Mouse (Mus musculus) hindbrain, embryonic 14.5 days (tissue): ENCODE measurements around the gene Rrp15. TPM values are rescaled to one million over a fixed set of nuclear protein-coding genes. Genes with fewer than 3 reads are reported as not detected.
"Not testable (repeated sequence)": the region's sequence is repeated elsewhere in the genome, so short reads cannot be mapped to it uniquely, and the experiment has no call there.

ENCODE experiments used
- ATAC-seq: fragments of 200-750 bp; cut with Nextera tagmentation; 2 replicates; pipeline ENCODE4 v1.8.0; 2017; ENCODE audit warnings: moderate number of reproducible peaks, mild to moderate bottlenecking, moderate TSS enrichment, moderate library complexity; ENCODE audit not compliant: low FRiP score
- DNase-seq: peaks from one replicate; pipeline ENCODE4 v3.0.0-alpha.2; 2015; ENCODE audit warnings: low spot score
- H3K27ac ChIP-seq: fragments of 300-500 bp; sonication (generic); 2 replicates; pipeline ENCODE4 v1.5.1; 2014; ENCODE audit warnings: mild to moderate bottlenecking, moderate library complexity
- H3K27me3 ChIP-seq: fragments of 300-500 bp; sonication (generic); 2 replicates; pipeline ENCODE4 v1.6.1; 2014; ENCODE audit warnings: mild to moderate bottlenecking, low read length, mixed read lengths; ENCODE audit not compliant: control insufficient read depth, insufficient read depth
- H3K36me3 ChIP-seq: fragments of 300-500 bp; sonication (generic); replicated peaks from 2 replicates; pipeline ENCODE4 v1.6.1; 2014; ENCODE audit not compliant: control insufficient read depth, insufficient read depth
- H3K4me1 ChIP-seq: fragments of 300-500 bp; sonication (generic); replicated peaks from 2 replicates; pipeline ENCODE4 v1.6.1; 2014; ENCODE audit warnings: antibody characterized with exemption, low read length, mixed read lengths; ENCODE audit not compliant: control insufficient read depth, insufficient read depth
- H3K4me2 ChIP-seq: fragments of 300-500 bp; sonication (generic); replicated peaks from 2 replicates; pipeline ENCODE4 v1.6.1; 2014; ENCODE audit warnings: mild to moderate bottlenecking, moderate library complexity
- H3K4me3 ChIP-seq: fragments of 300-500 bp; sonication (generic); replicated peaks from 2 replicates; pipeline ENCODE4 v1.5.1; 2014; ENCODE audit warnings: mild to moderate bottlenecking, low read length
- H3K9ac ChIP-seq: fragments of 300-500 bp; sonication (generic); 2 replicates; pipeline ENCODE4 v1.6.1; 2014
- H3K9me3 ChIP-seq: fragments of 300-500 bp; sonication (generic); 2 replicates; pipeline ENCODE4 v1.6.1; 2016; ENCODE audit warnings: low read length; ENCODE audit not compliant: control insufficient read depth
- WGBS: fragments of 180-500 bp; shearing (Covaris S2); extraction: QIAGEN DNeasy Blood & Tissue Kit; methylation state at CpG from one replicate; pipeline ENCODE4 v1.1.7; 2014; 5-methylcytosine and 5-hydroxymethylcytosine counted together
- polyA plus RNA-seq: library from polyadenylated mRNA; unstranded; fragments of >200 nt; fragmentation: Nextera tagmentation; extraction: Ambion mirVana; gene quantifications from 2 replicates; pipeline ENCODE4 v1.2.1, GENCODE M21; 2014

The Rrp15 gene
- polyA plus RNA-seq, 1 experiment from 2014 or later = 27.9 TPM

- H3K4me3 ChIP-seq, H3K27ac ChIP-seq, ATAC-seq, H3K4me1 ChIP-seq, H3K9ac ChIP-seq, H3K27me3 ChIP-seq, H3K4me2 ChIP-seq, H3K9me3 ChIP-seq, DNase-seq, H3K36me3 ChIP-seq: not testable (repeated sequence)
- 69% methylated on average over 6 of the region's 6 CpGs for WGBS
Observed at GRCm38 (mm10) chr1:186763451-186763850, 14.3 kb upstream of the Rrp15 start.

GRCm38 (mm10) chr1:186749675-186750283, 621 bp upstream of the Rrp15 start:
- WGBS = 41% methylated on average over 10 of the region's 10 CpGs
- peak overlapping the region; percentile 60 for H3K4me3 ChIP-seq
- H3K9me3 ChIP-seq = no peaks in the 10 kb centered on the region
- peak overlapping the region; percentile 69 for H3K27ac ChIP-seq
- peak overlapping the region; percentile 77 for H3K4me2 ChIP-seq
- H3K36me3 ChIP-seq = no peaks in the 10 kb centered on the region
- no peaks in the 10 kb centered on the region for H3K27me3 ChIP-seq
- H3K4me1 ChIP-seq = peaks cover 16% of the 10 kb centered on the region
- ATAC-seq (peak; percentile 52), DNase-seq (peak; percentile 28)
- peak overlapping the region; percentile 69 for H3K9ac ChIP-seq

GRCm38 (mm10) chr1:186739828-186740227, 9.3 kb downstream of the Rrp15 start:
- H3K36me3 ChIP-seq = peaks cover 34% of the 10 kb centered on the region
- no peak overlapping the region for H3K27ac ChIP-seq
- no peak overlapping the region for H3K4me2 ChIP-seq
- DNase-seq = no peak
- 84% methylated on average over 7 of the region's 7 CpGs for WGBS
- no peaks in the 10 kb centered on the region for H3K27me3 ChIP-seq
- H3K4me3 ChIP-seq = no peak overlapping the region
- H3K4me1 ChIP-seq = no peaks in the 10 kb centered on the region
- H3K9ac ChIP-seq = no peak overlapping the region
- no peak for ATAC-seq
- H3K9me3 ChIP-seq = no peaks in the 10 kb centered on the region

- Histone ChIP-seq H3K9me3 (no peaks in the 10 kb centered on the region), H3K27ac (no peak overlapping the region), H3K9ac (no peak overlapping the region), H3K4me1 (no peaks in the 10 kb centered on the region), H3K27me3 (no peaks in the 10 kb centered on the region), H3K4me3 (no peak overlapping the region), H3K36me3 (peaks cover 34% of the 10 kb centered on the region), H3K4me2 (no peak overlapping the region)
- no peak for ATAC-seq
- DNase-seq = no peak
- WGBS = 97% methylated on average over 5 of the region's 5 CpGs
Observed at GRCm38 (mm10) chr1:186735537-186735936, 13.6 kb downstream of the Rrp15 start.

GRCm38 (mm10) chr1:186733052-186733451, 16.1 kb downstream of the Rrp15 start:
- H3K4me2 ChIP-seq = no peak overlapping the region
- WGBS = 96% methylated on average over 8 of the region's 8 CpGs
- H3K27ac ChIP-seq = no peak overlapping the region
- ATAC-seq (no peak), DNase-seq (no peak)
- peaks cover 30% of the 10 kb centered on the region for H3K36me3 ChIP-seq
- no peaks in the 10 kb centered on the region for H3K4me1 ChIP-seq
- no peaks in the 10 kb centered on the region for H3K27me3 ChIP-seq
- H3K4me3 ChIP-seq = no peak overlapping the region
- no peaks in the 10 kb centered on the region for H3K9me3 ChIP-seq
- no peak overlapping the region for H3K9ac ChIP-seq

GRCm38 (mm10) chr1:186728778-186729177, 20.4 kb downstream of the Rrp15 start:
- Histone ChIP-seq H3K27me3 (no peaks in the 10 kb centered on the region), H3K4me2 (no peak overlapping the region), H3K9me3 (no peaks in the 10 kb centered on the region), H3K4me3 (no peak overlapping the region), H3K4me1 (no peaks in the 10 kb centered on the region), H3K36me3 (no peaks in the 10 kb centered on the region), H3K27ac (no peak overlapping the region), H3K9ac (no peak overlapping the region)
- 81% methylated on average over 4 of the region's 4 CpGs for WGBS
- ATAC-seq (no peak), DNase-seq (no peak)

GRCm38 (mm10) chr1:186726117-186726516, 23.0 kb downstream of the Rrp15 start:
- no peaks in the 10 kb centered on the region for H3K27me3 ChIP-seq
- no peak for DNase-seq
- no peak overlapping the region for H3K27ac ChIP-seq
- no peaks in the 10 kb centered on the region for H3K4me1 ChIP-seq
- no peak for ATAC-seq
- H3K9me3 ChIP-seq = no peaks in the 10 kb centered on the region
- no peak overlapping the region for H3K9ac ChIP-seq
- H3K4me3 ChIP-seq = no peak overlapping the region
- 86% methylated on average over 7 of the region's 7 CpGs for WGBS
- no peak overlapping the region for H3K4me2 ChIP-seq
- H3K36me3 ChIP-seq = no peaks in the 10 kb centered on the region

GRCm38 (mm10) chr1:186722299-186722698, 26.9 kb downstream of the Rrp15 start:
- no peak overlapping the region for H3K9ac ChIP-seq
- WGBS = 85% methylated on average over 9 of the region's 9 CpGs
- H3K27me3 ChIP-seq = no peaks in the 10 kb centered on the region
- no peak for DNase-seq
- H3K27ac ChIP-seq = no peak overlapping the region
- no peaks in the 10 kb centered on the region for H3K4me1 ChIP-seq
- no peaks in the 10 kb centered on the region for H3K9me3 ChIP-seq
- peaks cover 20% of the 10 kb centered on the region; the same call in 1 of the 2 replicates for H3K36me3 ChIP-seq
- ATAC-seq = no peak
- H3K4me3 ChIP-seq = no peak overlapping the region
- no peak overlapping the region for H3K4me2 ChIP-seq

- no peak overlapping the region for H3K27ac ChIP-seq
- 39% methylated on average over 12 of the region's 12 CpGs for WGBS
- no peak overlapping the region for H3K9ac ChIP-seq
- DNase-seq (peak; percentile 94), ATAC-seq (no peak)
- H3K4me1 ChIP-seq = no peaks in the 10 kb centered on the region
- H3K27me3 ChIP-seq = no peaks in the 10 kb centered on the region
- no peaks in the 10 kb centered on the region for H3K9me3 ChIP-seq
- H3K36me3 ChIP-seq = peaks cover 20% of the 10 kb centered on the region; the same call in 1 of the 2 replicates
- H3K4me2 ChIP-seq = no peak overlapping the region
- H3K4me3 ChIP-seq = no peak overlapping the region
Observed at GRCm38 (mm10) chr1:186721846-186722245, 27.3 kb downstream of the Rrp15 start.

GRCm38 (mm10) chr1:186721166-186721565, 28.0 kb downstream of the Rrp15 start:
- ATAC-seq (no peak), DNase-seq (no peak)
- Histone ChIP-seq H3K9ac (no peak overlapping the region), H3K4me2 (no peak overlapping the region), H3K36me3 (peaks cover 20% of the 10 kb centered on the region; the same call in 1 of the 2 replicates), H3K4me1 (no peaks in the 10 kb centered on the region), H3K4me3 (no peak overlapping the region), H3K9me3 (no peaks in the 10 kb centered on the region), H3K27ac (no peak overlapping the region), H3K27me3 (no peaks in the 10 kb centered on the region)
- 85% methylated on average over 11 of the region's 11 CpGs for WGBS
